Mouse (Mus musculus) left cerebral cortex, adult 8-10 months (tissue): ENCODE data around the gene Synj2. TPM values are rescaled to one million over a fixed set of nuclear protein-coding genes. Genes with fewer than 3 reads are reported as not detected.

Experiments
- DNase-seq, 2 experiments: peaks; one replicate each; pipeline ENCODE4 v3.0.0; 2022; ENCODE audit warnings: low spot score in 2 of 2
- total RNA-seq, 4 experiments: library from RNA; stranded (reverse); gene quantifications; 2 replicates each; pipeline ENCODE4 v1.2.4; 2022

Gene Synj2
- total RNA-seq, 4 experiments from 2014 or later = 71.7 to 93.5 (median 80.3) TPM

DNA sequence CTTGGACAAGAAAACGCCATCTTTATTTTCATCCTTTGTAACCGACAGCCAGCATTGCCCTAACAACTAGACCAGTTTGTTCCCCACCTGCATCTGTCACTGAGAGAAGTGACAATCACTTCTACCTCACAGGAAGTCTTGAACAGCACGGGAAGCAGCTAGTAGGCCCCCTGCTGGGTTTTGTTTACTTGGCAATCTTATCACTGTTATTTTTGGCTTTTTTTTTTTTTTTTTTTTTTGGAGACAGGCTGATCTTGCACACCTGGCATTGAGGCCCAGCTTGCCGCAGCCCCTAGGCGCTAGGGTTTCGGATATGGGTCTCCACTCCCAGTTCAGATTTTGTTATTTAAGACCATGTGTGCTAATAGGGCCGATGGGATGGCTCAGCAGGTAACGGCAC, 32.5 kb downstream of the Synj2 start:
- no peak for DNase-seq

- DNase-seq = peak; percentile 66 to 91
Observed at GRCm38 (mm10) chr17:5975099-5975977, 34.3 kb downstream of the Synj2 start.

- DNase-seq = peak in 1 of 2 experiments; percentile 43
Observed at GRCm38 (mm10) chr17:5976221-5977055, 35.4 kb downstream of the Synj2 start.

- no peak for DNase-seq
Observed at GRCm38 (mm10) chr17:5977056-5977920, 36.2 kb downstream of the Synj2 start.

DNA sequence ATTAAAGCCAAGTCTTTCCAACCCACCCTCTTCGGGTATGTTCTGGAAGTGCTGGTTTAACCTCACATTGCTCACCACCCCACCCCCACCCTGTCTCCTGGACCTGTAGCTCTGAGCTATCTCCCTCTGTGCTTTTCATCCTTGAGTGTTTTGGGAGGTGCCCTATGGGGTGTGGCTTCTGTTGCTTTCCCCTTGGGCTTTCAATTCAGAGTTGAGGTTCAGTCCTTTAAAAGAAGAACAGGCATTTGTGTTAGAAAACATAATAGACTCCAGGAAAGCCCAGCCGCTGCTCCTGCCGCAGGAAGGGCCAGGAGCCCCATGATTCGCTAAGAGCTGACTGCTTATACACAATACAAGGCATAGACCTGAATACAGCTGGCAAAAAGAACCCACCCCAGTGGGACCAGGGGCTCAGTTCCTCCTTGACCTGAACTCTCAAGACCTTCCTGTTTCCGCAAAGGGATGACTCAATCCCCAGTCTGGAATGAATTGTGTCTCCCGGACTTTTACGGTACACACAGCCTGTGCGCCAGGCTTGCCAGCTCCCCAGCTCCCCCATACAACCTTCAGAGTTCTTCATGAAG, 36.9 kb downstream of the Synj2 start:
- DNase-seq = no peak

DNA sequence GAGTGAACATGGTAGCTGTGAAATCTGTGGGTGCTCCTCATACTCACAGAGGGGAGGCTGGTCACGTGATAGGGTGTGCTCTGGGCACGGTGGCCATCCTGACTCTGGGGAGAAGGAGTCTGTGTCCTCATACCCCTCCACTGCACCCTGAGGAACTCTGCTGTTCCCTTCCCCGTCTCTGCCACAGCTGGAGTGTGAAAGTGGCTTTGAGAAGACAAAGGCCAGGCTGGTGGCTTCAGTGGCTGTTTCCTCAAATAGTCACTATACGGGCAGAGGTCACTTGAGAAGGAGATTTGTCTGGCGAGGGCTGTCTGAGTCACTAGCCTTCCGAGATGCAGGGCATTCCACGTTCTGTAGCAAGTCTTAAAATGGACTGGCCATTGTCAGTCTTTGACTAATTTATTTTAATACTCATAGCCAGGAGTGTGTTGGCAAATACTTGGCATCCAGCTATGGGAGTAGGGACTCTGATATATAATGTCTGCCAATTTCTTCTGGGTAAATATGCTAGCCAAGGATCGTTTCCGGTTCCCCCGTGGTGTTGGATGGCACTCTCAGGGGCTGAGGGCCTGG, 37.5 kb downstream of the Synj2 start:
- no peak for DNase-seq

- DNase-seq = no peak
Observed at GRCm38 (mm10) chr17:5980860-5981259, 39.8 kb downstream of the Synj2 start.

DNA sequence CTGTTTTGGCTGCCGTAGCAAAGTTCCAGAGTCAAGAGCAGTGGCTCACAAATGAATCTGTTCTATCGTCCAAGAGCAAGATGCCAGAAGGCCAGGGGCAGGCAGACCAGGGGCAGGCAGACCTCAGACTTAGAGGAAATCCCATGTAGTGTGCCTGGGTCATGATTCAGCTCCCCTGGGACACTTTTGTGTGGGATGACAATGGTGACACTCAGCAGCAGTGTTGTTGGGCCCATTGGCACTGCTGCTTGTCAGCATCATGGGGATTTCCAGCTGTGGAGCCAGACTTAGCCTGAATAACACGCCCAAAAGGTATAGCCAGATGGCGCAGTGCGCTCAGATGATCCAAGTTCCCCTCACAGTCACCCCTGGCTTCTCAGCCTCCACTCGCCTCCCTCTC, 42.1 kb downstream of the Synj2 start:
- DNase-seq = no peak

DNA sequence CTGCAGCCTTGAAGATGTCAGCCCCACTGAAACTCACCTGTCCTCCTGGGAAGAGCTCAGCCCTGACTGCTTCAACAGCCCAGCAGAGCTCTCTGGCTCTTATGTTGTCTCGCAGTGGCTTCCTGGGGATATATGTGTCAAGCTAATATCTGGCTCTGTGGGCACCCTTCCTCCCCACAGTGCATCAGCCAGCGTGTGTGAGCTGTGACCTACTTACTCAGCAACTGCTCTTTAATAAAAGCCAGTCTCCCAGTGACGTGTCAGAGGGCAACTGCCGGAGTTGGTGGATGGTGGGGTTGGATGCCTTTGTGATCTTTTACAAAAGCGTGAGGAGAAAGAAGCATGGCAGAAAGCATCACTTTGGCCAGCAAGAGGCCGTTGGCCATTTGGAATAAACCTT, 42.8 kb downstream of the Synj2 start:
- DNase-seq = no peak

DNA sequence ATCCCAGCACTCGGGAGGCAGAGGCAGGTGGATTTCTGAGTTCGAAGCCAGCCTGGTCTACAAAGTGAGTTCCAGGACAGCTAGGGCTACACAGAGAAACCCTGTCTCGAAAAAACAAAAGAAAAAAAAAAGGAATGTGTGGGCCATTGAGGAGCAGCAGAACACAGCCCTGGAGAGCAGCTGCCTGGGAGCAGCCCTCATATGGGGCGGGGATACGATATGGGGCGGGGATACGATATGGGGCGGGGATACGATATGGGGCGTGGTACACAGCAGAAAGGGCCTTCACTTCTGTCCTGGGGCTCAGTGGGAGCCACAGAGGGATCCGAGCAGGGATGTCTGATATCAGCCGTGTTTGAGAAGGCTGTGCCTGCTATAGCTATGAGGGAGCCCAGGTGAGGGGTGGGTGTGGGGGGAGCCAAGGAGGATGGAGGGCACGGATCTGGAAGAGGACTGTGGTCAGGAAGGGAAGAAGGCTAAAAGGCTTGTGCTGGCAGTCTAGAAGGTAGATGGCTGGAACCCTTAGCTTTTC, 43.7 kb downstream of the Synj2 start:
- no peak for DNase-seq

GRCm38 (mm10) chr17:5985271-5985670, 44.2 kb downstream of the Synj2 start:
- DNase-seq = no peak

GRCm38 (mm10) chr17:5987271-5988056, 46.4 kb downstream of the Synj2 start:
- DNase-seq = no peak

DNA sequence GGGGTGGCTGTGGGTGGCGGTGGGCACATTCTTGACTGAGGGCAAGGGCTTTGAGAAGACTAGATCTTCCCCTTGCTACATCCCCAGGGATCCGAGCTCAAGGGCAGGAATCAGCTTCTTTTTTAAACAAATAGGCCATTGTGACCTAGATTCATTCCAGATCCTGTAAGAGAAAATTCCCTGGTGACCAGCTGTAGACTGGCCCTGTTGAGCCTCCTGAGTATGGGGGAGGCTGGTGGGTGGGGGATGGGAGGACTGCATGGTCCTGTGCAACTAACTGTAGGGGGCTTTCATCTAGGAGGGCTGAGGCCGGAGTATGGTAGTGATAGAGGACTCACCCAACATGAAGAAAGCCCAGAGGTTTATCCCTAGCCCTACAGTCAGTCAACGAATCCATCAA, 47.0 kb downstream of the Synj2 start:
- DNase-seq = no peak

GRCm38 (mm10) chr17:5992866-5993580, 51.9 kb downstream of the Synj2 start:
- DNase-seq = no peak

- DNase-seq = no peak
Observed at GRCm38 (mm10) chr17:5993581-5994260, 52.6 kb downstream of the Synj2 start.

DNA sequence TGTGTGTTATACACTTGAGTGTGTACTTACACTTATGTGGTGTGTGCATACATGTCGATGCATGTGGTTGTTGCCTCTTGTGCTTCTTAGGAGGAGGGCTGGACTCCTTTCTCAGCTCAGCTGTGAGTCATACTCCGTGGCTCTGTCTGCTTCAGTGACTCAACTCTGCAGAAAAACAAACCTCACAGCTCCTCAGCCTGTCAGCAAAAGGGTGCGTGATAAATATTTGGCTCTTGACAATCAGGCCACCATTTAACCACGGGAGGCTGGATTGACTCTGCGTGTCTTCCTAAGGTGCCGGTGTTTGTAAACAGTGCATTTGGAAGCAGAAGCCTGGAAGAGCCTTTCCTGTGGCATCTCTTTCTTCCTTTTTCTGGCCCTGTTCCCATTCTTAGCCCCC, 53.5 kb downstream of the Synj2 start:
- DNase-seq = peak in 1 of 2 experiments; percentile 67

DNA sequence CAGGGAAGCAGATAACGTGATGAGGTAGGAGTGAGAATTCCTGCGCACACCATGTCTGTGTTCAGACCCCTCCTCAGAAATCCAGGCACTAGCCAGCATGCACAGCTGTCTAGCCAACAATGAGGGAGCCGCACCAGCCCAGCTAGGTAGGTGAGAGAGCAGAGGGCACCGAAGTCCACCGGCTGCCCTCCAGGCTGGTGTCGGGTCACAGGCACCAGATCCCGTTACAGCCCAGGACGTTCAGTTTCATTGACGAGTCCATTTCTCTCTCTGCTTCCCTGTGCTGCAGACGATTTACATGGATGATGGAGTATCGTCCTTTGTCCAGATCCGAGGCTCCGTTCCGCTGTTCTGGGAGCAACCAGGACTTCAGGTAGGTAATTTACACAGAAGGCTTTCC, 55.5 kb downstream of the Synj2 start:
- no peak for DNase-seq
